Mouse (Mus musculus): ENCODE measurements at regions not wholly inside any gene's neighbourhood (a gene's known extent, or its start where the extent isn't known, plus 50 kb on each side); places are given as distances from the start of the nearest gene placed in this dataset.
"Not testable (repeated sequence)": the region's sequence is repeated elsewhere in the genome, so short reads cannot be mapped to it uniquely, and the experiment has no call there.

- Histone ChIP-seq H3K9ac (no peak overlapping the region), H3K4me2 (replicated peaks) (no peak overlapping the region)
- no peak for ATAC-seq (ENCODE audit: low FRiP score, low read depth)
Measured at GRCm38 (mm10) chr12:29439343-29440019, 88.7 kb upstream of the Myt1l start.

GRCm38 (mm10) chr12:29465201-29465600 is 63.0 kb upstream of the Myt1l start:
- H3K4me3 ChIP-seq; ATAC-seq (ENCODE audit: low FRiP score, low read depth); H3K27ac ChIP-seq; H3K9me3 ChIP-seq; H3K9ac ChIP-seq; H3K36me3 ChIP-seq; H3K4me1 ChIP-seq; H3K4me2 ChIP-seq (replicated peaks); H3K27me3 ChIP-seq (replicated peaks): not testable (repeated sequence)
- 26% methylated on average over 3 of the region's 3 CpGs for WGBS

More at GRCm38 (mm10) chr12:29439343-29440019, 88.7 kb upstream of the Myt1l start:
- H3K4me3 ChIP-seq, result no peak overlapping the region
- WGBS, result 76% methylated on average over 11 of the region's 11 CpGs
- H3K36me3 ChIP-seq, result no peaks in the 10 kb centered on the region
- H3K4me1 ChIP-seq, result no peaks in the 10 kb centered on the region
- H3K27ac ChIP-seq, result no peak overlapping the region
- H3K27me3 ChIP-seq (replicated peaks), result no peaks in the 10 kb centered on the region
- no peaks in the 10 kb centered on the region for H3K9me3 ChIP-seq
